Mouse (Mus musculus): ENCODE measurements at regions not wholly inside any gene's neighbourhood (a gene's known extent, or its start where the extent isn't known, plus 50 kb on each side); places are given as distances from the start of the nearest gene placed in this dataset.

DNA sequence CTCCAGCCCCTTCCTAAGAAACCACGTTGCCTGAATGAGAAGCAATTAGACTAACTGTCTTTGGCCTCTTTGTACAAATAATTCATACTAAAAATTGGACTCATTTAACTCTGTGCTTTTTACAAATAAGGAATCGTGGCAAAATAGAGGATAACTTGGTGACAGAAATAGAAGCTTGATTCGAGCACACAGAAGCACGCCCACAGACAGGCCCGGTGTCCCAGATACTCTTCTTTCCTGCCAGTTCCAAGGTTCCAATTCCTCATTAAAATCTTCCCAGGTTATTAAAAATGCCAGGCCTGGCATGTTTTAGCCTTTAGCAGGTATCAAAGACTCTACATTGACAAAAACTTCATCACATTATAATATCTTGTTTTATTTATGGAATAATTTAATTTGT is 96.2 kb upstream of the Rxylt1 start:
- DNase-seq = no peak

- peak; percentile 6 for DNase-seq
These were observed 88.1 kb upstream of the Rxylt1 start for GRCm38 (mm10) chr10:122185152-122185745.

- DNase-seq = peak; percentile 62
These were observed 85.9 kb upstream of the Rxylt1 start for GRCm38 (mm10) chr10:122183025-122183424.

DNA sequence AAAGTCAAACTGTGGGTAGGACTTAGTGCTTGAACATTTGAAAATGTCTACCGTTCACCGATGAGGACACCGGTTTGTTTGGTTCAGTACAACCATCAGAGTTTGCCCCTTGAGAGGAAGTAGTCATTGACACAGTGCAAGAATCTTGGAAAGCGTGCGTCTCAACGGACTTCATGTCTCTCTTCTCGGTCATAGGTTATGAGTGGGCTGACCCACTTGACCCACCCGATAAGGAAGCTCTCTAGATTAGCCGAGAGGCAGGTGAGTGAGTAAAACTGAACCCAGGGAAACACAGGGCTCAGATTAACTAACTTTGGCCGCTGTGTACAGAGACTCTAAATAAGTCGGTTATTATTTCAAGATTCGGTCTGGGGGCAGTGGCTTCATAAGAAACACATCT is 51.9 kb upstream of the Rxylt1 start:
- DNase-seq = peak; percentile 5

DNA sequence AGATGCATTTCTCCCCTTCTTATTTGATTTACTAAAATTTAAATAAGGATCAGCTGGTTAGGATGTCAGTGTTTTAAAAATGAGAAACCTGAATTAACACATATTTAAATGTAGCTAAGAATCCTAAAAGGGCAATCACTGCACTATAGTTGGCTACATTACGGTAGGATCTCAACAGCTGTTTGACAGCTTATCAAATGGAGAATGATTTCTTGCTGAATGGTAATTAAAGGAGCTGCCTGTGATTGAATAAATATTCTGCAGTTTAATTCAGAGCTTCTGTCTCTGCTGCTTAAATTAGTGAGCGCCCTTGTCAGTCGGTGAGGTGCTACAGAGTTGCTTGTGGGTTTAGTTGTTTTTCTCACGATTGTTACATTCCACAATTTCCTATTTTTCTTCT is 51.4 kb upstream of the Rxylt1 start:
- DNase-seq = no peak
